Mouse (Mus musculus) urinary bladder, postnatal 14 days (tissue): ENCODE results near the gene Fbxw11.

Source experiments
- DNase-seq: peaks from one replicate; pipeline ENCODE4 v3.0.0; 2021; ENCODE audit warnings: low spot score

Fbxw11 gene

DNA sequence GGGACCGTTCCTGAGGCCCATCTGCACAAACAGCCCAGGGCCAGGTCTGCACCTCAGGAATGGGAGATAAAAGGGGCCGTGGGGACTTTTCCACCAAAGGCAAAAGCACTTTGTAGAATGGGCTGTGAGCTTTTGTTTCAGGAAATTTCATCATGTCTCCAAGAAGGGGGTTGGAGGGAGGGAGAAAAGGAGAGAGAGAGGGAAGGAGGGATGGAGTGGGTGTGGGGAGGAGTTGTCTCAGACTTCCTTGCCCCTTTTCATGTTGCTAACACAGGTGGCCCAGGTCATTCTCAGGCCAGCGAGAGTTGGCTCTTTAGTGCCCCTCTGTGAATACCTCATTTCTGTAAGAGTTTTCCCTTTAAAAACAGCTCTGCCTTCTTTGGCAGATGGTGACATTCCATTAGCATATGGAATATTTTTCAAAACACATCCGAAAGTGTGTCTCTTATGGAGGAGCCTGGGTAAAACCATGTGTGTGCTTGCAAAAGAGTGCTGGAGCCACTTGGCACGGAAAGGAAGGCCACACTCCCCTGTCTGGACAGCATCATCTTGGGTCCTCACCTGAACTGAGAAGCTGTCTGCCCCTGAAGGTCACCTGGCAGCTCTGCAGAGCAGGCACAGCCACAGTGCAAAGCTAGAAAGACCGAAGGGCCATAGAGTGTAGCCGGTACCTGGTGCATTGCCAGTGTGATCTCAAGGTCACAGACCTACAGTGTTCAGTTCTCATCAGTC, 109.5 kb downstream of the Fbxw11 start:
- DNase-seq = no peak

DNA sequence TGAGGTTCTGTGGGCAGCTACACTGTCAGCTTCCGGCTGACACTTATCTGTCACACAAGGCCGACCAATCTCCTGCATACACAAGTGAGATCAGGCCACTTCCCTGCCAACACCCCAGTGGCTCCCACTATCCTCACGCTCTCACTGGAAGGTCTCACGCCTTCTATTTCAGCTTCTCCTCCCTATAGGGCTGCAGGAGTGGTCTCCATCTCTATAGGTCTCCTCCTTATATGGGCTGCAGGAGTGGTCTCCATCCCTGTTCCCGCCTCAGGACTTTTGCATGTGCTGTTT, 110.0 kb downstream of the Fbxw11 start:
- no peak for DNase-seq

DNA sequence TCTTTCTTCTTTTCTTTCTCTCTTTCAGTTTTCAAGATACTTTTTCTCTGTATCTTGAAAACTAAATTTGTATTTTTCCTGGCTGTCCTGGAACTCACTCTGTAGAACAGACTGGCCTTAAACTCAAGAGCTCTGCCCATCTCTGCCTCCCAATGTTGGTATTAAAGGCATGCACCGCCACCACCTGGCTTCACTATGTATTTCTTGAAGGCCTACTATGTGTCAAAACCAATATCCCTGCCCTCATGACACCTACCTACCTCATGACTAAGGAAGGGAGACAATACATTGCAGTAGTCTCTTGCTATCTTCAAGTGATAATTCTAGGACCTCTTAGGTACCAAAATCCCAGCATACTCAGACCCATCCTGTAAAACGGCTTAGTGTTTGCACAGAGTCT, 110.8 kb downstream of the Fbxw11 start:
- DNase-seq = no peak

GRCm38 (mm10) chr11:32762773-32763172, 120.2 kb downstream of the Fbxw11 start:
- peak; percentile 27 for DNase-seq

DNA sequence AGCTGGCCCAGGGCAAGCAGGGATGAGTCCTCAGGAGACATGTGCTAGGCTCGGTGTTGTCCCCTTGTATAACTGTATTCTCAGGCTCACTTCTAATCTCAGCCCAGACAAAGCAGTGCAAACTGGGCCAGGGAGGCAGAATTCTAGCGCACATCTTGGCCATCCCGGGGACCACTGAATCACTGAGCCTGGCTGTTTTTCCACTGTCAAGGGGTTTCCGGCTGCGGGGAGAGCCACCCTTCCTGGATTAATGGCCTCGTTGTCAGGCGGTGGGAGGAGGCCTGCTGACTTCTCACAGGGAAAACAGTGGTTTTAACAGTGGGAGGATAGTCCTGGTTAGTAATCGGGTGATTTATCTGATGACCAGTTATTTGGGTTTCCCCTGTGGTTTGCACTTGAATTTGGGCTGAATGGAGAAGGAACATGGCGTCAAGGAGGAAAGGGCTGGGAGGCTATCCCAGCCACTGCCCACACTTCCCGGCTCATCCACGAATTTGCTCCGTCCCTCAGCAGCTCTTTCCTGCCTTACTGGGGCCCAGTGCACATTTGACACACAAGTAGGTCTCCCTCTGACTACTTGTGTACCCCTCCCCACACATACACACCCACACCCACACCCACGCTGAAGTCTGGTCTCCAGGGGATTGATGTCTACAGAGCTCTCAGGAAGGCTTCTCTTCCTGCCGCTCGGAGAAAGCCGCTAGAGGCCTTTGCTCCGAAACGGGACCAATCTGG, 125.1 kb downstream of the Fbxw11 start:
- no peak for DNase-seq

DNA sequence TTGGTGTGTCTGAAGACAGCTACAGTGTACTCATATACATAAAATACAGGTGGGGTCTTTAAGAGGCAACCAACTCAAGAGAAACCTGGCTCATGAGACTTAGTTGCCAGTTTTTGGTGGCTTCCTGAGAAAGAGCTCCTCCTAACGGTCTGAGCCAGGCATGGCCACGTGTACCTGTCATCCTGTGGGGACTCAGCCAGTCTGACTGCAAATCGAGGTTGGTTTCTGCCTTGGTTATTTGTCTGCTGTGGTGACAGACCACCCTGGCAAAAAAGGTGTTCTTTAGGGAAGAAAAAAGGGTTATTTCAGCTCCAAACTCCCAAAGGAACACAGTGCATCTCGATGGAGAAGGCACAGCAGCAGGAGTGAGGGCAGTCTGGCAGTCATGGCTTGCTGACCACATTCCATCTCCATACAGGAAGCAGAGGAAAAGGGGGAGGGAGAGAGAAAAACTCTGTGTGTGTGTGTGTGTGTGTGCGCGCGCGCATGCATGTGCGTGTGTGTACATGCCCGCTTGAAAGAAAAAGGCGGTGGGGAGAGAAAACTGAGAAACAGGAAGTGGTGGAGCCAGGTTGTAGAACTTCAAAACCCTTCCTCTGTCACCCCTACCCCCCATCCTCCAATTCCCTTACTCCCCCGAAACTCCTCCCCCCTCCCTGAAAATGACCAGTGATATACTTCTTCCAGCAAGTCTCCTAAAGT, 126.3 kb downstream of the Fbxw11 start:
- no peak for DNase-seq

GRCm38 (mm10) chr11:32780747-32781536, 138.4 kb downstream of the Fbxw11 start:
- no peak for DNase-seq

DNA sequence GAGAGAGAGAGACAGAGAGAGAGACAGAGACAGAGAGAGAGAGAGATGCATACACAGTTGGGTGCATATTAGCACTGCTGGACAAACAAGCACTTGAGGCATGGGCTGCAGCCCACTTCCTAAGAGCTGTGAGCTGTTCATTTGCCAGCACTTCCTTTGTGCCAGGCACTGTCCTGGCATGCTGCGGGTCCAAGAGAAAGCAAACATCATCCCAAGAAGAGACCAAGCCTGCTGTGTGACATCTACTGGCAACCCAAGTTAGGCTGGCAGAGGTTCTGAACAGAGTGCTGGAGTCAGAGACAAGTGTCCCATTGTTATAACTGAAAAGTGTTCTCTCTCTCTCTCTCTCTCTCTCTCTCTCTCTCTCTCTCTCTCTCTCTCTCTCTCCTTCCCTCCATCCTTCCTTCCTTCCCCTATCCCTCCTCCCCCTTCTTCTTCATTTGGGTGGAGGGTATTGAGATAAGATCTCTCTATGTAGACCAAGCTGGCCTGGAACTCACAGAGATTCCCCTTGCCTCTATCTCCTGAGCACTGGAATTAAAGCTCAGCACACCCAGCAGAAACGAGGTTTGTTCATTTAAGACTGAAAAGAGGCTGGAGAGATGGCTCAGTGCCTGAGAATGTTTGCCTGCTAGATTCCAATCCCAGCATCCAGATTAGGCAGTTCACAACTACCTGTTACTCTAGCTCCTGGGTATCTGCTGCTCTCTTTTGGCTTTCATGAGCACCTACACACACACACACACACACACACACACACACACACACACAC, 139.3 kb downstream of the Fbxw11 start:
- DNase-seq = no peak

DNA sequence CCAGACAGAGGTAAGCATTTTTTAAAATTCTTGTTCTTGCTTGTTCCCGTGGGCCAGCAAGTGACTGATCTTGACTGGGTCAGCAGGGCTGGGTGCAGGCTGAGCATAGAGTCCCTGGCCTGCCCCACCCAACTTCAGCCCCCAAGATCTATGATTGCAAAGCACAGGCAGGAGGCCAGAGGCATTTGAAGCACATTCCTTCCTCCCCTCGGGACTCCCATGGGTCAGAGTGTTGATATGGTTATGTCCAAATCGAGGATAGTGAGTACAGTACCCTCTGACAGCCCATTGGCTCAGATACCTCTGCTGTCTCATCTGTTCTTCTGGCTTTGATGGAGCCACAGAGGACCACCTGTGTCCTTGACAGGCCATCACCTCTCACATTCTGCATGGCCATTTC, 140.2 kb downstream of the Fbxw11 start:
- DNase-seq = peak; percentile 12

DNA sequence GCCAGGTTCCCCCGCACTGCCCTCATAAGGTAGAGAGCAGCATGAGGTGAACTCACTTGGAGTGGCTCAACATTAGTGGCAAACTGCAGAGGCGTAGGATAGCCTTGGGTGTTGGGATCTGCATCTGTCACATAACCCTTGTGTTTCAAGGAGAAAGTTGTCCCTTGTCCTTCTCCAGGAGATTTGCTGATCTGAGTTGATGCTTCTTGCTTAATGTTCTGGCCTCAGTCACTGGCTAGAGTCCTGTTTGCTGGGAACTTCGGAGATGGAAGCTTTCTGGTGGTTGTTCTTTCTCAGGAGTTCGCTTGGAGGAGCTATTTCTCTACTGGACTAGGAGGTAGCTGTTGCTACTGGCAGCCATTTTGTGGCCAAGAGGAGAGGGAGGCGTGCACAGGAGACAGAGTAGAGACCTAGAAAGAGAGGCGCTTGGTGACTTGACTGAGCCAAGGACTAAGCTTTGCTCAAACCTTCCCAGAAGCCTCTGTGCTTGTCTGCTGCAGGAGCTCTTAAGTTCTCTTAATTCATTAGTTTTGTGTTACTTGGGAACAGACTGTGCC, 143.1 kb downstream of the Fbxw11 start:
- DNase-seq = no peak

DNA sequence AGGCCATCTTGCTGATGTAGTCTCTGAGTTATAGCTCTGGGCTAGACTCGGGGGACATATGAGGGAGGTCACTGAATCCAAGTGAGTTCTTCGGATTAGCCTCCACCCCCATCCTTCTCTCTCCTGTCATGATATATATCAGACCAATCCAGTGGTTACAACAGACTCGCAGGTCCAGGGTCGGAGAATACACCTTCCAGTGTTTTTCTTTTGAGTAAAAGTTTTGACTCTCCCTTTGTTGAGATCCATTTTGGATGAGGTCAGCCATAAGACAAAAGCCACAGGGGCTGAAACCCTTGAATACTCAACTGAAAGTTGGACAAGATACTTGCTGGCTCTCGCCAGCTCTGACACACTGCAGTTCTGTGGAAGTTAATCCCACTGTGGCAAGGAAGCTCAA, 143.7 kb downstream of the Fbxw11 start:
- DNase-seq = no peak

GRCm38 (mm10) chr11:32794759-32795445, 152.4 kb downstream of the Fbxw11 start:
- DNase-seq = no peak
